Mouse (Mus musculus) stomach, embryonic 14.5 days (tissue): ENCODE data around the gene Camp. TPM values are rescaled to one million over a fixed set of nuclear protein-coding genes. Genes with fewer than 3 reads are reported as not detected.
"Not testable (repeated sequence)": the region's sequence is repeated elsewhere in the genome, so short reads cannot be mapped to it uniquely, and the experiment has no call there.

ENCODE experiments used
- ATAC-seq: fragments of 200-750 bp; cut with Nextera tagmentation; 2 replicates; pipeline ENCODE4 v1.8.0; 2017; ENCODE audit warnings: low read depth, moderate TSS enrichment; ENCODE audit not compliant: insufficient number of reproducible peaks, insufficient read depth, low FRiP score
- H3K27ac ChIP-seq: fragments of 300-500 bp; sonication (generic); 2 replicates; pipeline ENCODE4 v1.5.1; 2014; ENCODE audit warnings: mild to moderate bottlenecking, low read length, moderate library complexity, mixed read lengths
- H3K27me3 ChIP-seq: fragments of 300-500 bp; sonication (generic); 2 replicates; pipeline ENCODE4 v1.6.1; 2014; ENCODE audit warnings: low read length, control low read depth, mixed read lengths; ENCODE audit not compliant: control insufficient read depth, insufficient read depth
- H3K36me3 ChIP-seq: fragments of 300-500 bp; sonication (generic); 2 replicates; pipeline ENCODE4 v1.6.1; 2014; ENCODE audit warnings: mild to moderate bottlenecking, control low read depth, low read length, moderate library complexity, mixed read lengths; ENCODE audit not compliant: control insufficient read depth, insufficient read depth
- H3K4me1 ChIP-seq: fragments of 300-500 bp; sonication (generic); 2 replicates; pipeline ENCODE4 v1.6.1; 2014; ENCODE audit warnings: low read length, control low read depth, mixed read lengths; ENCODE audit not compliant: control insufficient read depth, insufficient read depth
- H3K4me2 ChIP-seq: fragments of 300-500 bp; sonication (generic); replicated peaks from 2 replicates; pipeline ENCODE4 v1.6.1; 2014; ENCODE audit warnings: low read depth, low read length, control low read depth
- H3K4me3 ChIP-seq: fragments of 300-500 bp; sonication (generic); 2 replicates; pipeline ENCODE4 v1.5.1; 2014; ENCODE audit warnings: low read depth, low read length, control low read depth
- H3K9ac ChIP-seq: fragments of 300-500 bp; sonication (generic); replicated peaks from 2 replicates; pipeline ENCODE4 v1.6.1; 2014; ENCODE audit warnings: low read depth, mild to moderate bottlenecking, control low read depth, low read length, moderate library complexity, mixed read lengths
- H3K9me3 ChIP-seq: fragments of 300-500 bp; sonication (generic); 2 replicates; pipeline ENCODE4 v1.6.1; 2016; ENCODE audit warnings: low read depth, low read length, control low read depth; ENCODE audit not compliant: control insufficient read depth
- WGBS: fragments of 180-500 bp; shearing (Covaris S2); extraction: QIAGEN DNeasy Blood & Tissue Kit; methylation state at CpG from one replicate; pipeline ENCODE4 v1.1.7; 2014; 5-methylcytosine and 5-hydroxymethylcytosine counted together
- polyA plus RNA-seq: library from polyadenylated mRNA; unstranded; fragments of >200 nt; fragmentation: Nextera tagmentation; extraction: Ambion mirVana; gene quantifications from 2 replicates; pipeline ENCODE4 v1.2.1, GENCODE M21; 2014

The Camp gene
- polyA plus RNA-seq, 1 experiment from 2014 or later = 7.8 TPM

DNA sequence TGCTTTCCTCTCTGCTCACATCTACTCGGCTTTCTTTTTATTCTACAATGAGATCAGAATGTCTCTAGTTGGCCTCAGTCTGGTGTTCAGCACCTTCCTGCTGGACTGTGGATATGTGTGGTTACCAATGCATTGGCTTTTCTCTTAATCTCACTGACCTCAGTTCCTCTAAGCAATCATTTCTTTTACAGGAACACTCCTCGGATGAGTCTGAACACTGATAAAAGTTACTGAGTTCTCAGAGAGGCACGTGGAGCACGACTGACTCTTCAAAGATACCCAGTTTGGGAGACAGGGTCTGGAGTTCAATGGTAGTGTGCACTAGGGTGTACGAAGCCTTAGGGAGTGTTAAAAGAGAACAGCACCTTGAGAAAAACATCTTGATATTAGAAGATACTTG is 23.2 kb downstream of the Camp start:
- Histone ChIP-seq H3K27me3 (no peaks in the 10 kb centered on the region), H3K4me3 (no peak overlapping the region), H3K36me3 (no peaks in the 10 kb centered on the region), H3K27ac (no peak overlapping the region), H3K4me2 (no peak overlapping the region), H3K4me1 (no peaks in the 10 kb centered on the region), H3K9ac (no peak overlapping the region), H3K9me3 (no peaks in the 10 kb centered on the region)
- no peak for ATAC-seq
- 72% methylated on average over 5 of the region's 5 CpGs for WGBS

DNA sequence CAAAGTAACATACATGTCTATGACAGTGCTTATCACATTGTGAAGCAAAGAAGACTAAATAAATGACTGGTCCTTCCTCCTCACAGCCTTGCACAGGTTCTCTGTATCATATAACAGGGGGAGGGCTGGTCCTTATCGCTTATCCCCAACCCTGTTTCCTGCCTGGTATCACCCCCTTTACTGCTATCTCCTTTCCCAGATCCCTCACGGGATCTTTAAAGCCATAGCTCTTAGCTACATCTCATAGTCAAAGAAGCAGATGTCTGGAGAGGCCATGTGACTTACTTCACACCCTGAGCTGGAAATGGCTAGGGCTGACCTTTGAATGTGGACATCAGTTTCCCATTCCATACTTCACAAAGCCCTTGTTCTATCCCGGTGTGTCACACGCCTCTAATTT is 23.7 kb downstream of the Camp start:
- no peak overlapping the region for H3K4me3 ChIP-seq
- H3K4me1 ChIP-seq = no peaks in the 10 kb centered on the region
- ATAC-seq = no peak
- H3K9me3 ChIP-seq = no peaks in the 10 kb centered on the region
- H3K9ac ChIP-seq = no peak overlapping the region
- no peak overlapping the region for H3K4me2 ChIP-seq
- H3K27ac ChIP-seq = no peak overlapping the region
- WGBS = 64% methylated on average over 4 of the region's 4 CpGs
- H3K27me3 ChIP-seq = no peaks in the 10 kb centered on the region
- no peaks in the 10 kb centered on the region for H3K36me3 ChIP-seq

DNA sequence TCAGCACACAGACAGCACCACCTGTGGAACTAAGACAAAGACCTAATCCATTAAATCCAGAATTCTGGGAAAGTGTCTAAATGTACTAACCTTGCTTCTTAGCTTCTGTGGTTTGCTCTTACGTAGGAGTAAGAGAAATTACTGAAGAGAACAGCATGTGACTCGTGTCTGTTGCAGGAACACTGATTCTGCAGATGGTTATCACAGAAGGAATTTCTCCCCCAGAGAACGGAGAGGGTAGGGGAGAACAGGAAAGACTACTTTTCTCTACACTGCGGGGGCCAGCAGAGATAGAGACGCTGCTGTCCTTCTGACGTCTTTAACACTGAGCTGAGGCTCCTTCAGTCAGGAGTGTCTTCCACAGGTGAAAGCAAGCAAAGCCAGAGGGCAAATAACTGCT is 33.1 kb downstream of the Camp start:
- Histone ChIP-seq H3K4me3 (no peak overlapping the region), H3K9ac (no peak overlapping the region), H3K27me3 (no peaks in the 10 kb centered on the region), H3K4me2 (no peak overlapping the region), H3K9me3 (no peaks in the 10 kb centered on the region), H3K36me3 (no peaks in the 10 kb centered on the region), H3K4me1 (no peaks in the 10 kb centered on the region), H3K27ac (no peak overlapping the region)
- no peak for ATAC-seq
- WGBS = 40% methylated on average over 6 of the region's 6 CpGs

DNA sequence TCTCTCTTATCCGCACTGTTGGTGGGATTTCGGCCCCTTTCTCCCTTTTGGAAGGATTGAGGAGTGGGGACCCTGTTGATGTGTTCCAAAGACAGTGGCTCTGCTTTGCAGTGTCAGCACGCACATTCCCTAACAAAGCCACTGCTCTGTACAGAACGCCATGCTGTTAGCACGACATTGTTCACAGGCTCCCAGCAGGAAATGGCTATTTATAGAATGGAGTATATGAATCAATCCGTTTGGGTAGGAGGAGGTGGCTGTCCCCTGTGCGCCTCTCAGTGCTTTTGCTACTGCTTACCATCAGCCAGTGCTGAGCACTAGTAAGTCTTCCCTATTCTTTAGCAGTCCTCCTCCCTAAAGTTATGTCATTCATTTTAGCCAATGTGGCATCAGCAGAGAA is 36.0 kb downstream of the Camp start:
- Histone ChIP-seq H3K9ac (no peak overlapping the region), H3K27me3 (no peaks in the 10 kb centered on the region), H3K4me2 (no peak overlapping the region), H3K36me3 (no peaks in the 10 kb centered on the region), H3K4me3 (no peak overlapping the region), H3K27ac (no peak overlapping the region), H3K9me3 (no peaks in the 10 kb centered on the region), H3K4me1 (no peaks in the 10 kb centered on the region)
- ATAC-seq = no peak
- 50% methylated on average over 7 of the region's 7 CpGs for WGBS

DNA sequence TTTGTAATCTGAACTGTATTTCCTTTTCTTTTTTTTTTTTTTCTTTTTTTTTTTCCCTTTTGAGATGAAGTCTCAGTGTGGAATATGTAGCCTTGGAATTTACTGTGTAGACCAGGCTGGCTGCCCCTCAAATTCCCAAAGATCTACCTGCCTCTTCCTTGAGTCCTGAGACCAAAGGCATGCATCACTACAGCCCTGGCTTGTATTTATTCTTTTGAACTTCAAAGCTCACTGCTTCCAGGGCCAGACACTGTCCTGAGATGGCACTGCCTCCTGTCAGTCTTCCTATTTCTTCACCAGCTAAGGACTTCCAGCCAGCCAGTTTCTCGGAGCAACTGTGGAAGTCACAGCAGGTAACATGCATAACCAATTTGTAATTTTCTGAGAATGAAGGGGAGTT is 37.4 kb downstream of the Camp start, which contains the start of gene Spink8:
Spink8 (plus strand) TSS at position 301 of the 400 bp plus-strand sequence.
- Histone ChIP-seq H3K4me1 (no peaks in the 10 kb centered on the region), H3K27me3 (no peaks in the 10 kb centered on the region), H3K9me3 (no peaks in the 10 kb centered on the region), H3K9ac (no peak within 1 kb of the TSS), H3K4me3 (no peak within 1 kb of the TSS), H3K4me2 (no peak within 1 kb of the TSS), H3K27ac (no peak within 1 kb of the TSS), H3K36me3 (no peaks in the 10 kb centered on the region)
- no peak for ATAC-seq
- WGBS = 68% methylated on average over 1 of the region's 1 CpGs

DNA sequence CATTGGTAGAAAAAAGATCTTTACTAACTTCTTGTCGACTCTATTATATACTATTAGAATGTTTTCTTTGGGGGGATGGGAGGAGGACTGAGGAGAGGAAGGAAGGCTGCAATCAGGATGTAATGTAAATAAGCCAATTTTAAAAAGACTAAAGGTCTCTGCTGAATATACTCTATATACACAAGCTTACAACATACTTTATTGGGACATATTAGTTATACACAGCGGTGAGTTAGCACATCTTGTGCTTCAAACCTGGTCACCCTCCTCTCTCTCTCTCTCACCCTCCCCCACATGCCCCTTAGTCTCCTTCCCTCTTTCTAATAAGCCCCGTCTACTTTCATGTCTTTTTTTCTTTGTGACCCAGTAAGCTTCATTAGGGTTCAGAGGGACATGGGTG is 41.5 kb downstream of the Camp start:
- 37% methylated on average over 3 of the region's 3 CpGs for WGBS

DNA sequence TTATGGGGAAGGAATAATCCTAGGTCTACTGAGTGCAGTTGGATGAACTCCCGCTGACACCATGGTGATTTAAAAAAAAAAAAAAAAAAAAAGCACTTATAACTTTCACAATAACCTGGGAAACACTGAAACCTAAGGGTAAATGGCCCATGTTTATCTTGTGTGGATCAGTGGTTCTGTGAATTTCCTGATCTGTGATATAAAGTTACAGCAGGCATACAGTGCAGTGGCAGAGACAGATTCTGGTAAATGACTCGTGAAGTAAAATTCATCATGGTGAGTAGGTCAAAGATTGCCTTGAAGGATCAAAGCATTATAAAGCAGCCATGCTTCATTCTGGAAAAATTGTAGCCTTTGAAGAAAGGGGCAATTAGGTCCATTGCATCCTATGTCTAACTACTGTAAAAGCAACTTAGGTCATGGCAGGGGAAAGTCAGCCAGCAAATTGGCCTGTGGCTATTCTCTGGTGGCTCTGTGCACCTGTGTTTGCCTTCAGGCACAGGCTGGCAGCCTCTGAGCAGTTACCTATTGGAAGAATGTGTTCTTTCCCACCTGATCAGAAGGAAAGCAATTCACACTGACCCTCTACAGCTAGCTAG is 42.6 kb downstream of the Camp start:
- Histone ChIP-seq H3K9me3 (no peaks in the 10 kb centered on the region), H3K4me2 (no peak overlapping the region), H3K4me3 (no peak overlapping the region), H3K27ac (no peak overlapping the region), H3K4me1 (no peaks in the 10 kb centered on the region), H3K27me3 (no peaks in the 10 kb centered on the region), H3K9ac (no peak overlapping the region), H3K36me3 (no peaks in the 10 kb centered on the region)
- 60% methylated on average over 2 of the region's 2 CpGs for WGBS
- no peak for ATAC-seq

More for the DNA sequence above, 41.5 kb downstream of the Camp start:
- H3K9ac ChIP-seq = no peak overlapping the region
- ATAC-seq = no peak
- no peaks in the 10 kb centered on the region for H3K27me3 ChIP-seq
- H3K9me3 ChIP-seq = no peaks in the 10 kb centered on the region
- no peaks in the 10 kb centered on the region for H3K36me3 ChIP-seq
- H3K4me3 ChIP-seq = no peak overlapping the region
- H3K4me1 ChIP-seq = no peaks in the 10 kb centered on the region
- H3K4me2 ChIP-seq = no peak overlapping the region
- H3K27ac ChIP-seq = no peak overlapping the region

DNA sequence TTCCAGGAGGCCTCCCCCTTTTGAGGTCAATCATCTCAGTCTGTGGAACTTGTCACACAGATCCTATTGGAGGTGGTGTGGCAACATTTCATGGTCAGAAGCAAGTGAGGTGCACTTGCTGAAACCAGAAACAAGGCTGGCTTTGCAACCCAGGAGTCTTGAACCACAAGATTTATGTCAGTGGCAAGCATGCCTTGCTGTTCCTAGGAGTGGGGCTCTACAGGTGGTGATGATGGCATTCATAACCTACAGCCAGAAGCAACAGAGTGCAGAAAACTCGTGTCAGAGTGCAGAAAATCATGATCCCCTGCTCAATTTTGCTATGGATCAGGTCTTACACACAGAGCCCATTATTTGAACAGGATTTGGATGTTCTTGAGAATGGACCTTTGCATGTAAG is 43.2 kb downstream of the Camp start:
- ATAC-seq = no peak
- H3K9ac ChIP-seq = no peak overlapping the region
- H3K27ac ChIP-seq = no peak overlapping the region
- H3K4me2 ChIP-seq = no peak overlapping the region
- no peaks in the 10 kb centered on the region for H3K27me3 ChIP-seq
- 54% methylated on average over 1 of the region's 1 CpGs for WGBS
- H3K4me1 ChIP-seq = no peaks in the 10 kb centered on the region
- no peaks in the 10 kb centered on the region for H3K36me3 ChIP-seq
- no peaks in the 10 kb centered on the region for H3K9me3 ChIP-seq
- no peak overlapping the region for H3K4me3 ChIP-seq

DNA sequence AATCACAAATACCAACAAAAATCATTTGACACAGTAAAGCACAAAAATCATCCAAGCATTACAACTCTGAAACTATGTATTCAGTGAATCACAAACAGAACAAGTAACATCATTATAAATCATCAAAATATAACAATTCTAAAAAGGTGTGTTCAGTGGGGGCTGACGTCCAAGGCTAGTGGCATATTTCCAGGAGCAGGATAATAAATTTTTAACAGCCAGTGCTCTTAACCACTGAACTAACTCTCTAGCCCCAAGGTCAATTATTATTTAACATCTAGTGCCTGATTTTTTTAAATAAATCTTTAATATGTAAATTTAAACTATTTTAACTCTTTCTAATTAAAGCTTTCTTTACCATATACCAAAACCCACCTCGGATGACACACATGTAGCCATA is 43.8 kb downstream of the Camp start:
- not testable (repeated sequence) for H3K9me3 ChIP-seq, ATAC-seq, H3K36me3 ChIP-seq, H3K9ac ChIP-seq, H3K27ac ChIP-seq, H3K4me1 ChIP-seq, H3K4me3 ChIP-seq, H3K4me2 ChIP-seq, H3K27me3 ChIP-seq
- WGBS = 72% methylated on average over 2 of the region's 2 CpGs
